Comparison of ENCODE assay signal across 8 mouse cellular contexts in genomic region chr5:125179735-125180629, GRCm38 (mm10). TPM values are rescaled to one million over a fixed set of nuclear protein-coding genes. Genes with fewer than 3 reads are reported as not detected.
DNase-seq lines count a peak whose midpoint lies in the region; ATAC-seq lines count a peak whose summit lies in the region.

No protein-coding gene starts in this region.

- peak overlapping the region; percentile 89 for H3K4me2 ChIP-seq in kidney, embryonic 15.5 days
- H3K4me2 ChIP-seq in lung, embryonic 16.5 days (ENCODE audit: low read depth, low read length) = peak overlapping the region; percentile 83

- peak; percentile 34 for ATAC-seq in kidney, embryonic 15.5 days (replicated peaks; ENCODE audit: low FRiP score)
- peak; percentile 21 for ATAC-seq in lung, embryonic 16.5 days (ENCODE audit: low read depth)

- DNase-seq in layer of hippocampus, adult 11-12 months (ENCODE audit: low spot score) = peak; percentile 77
- DNase-seq in layer of hippocampus, postnatal 25 days (ENCODE audit: extremely low spot score in 1 of 2, low spot score in 1 of 2) = no peak
- DNase-seq in T-cell, adult 2 months (ENCODE audit: low spot score) = peak; percentile 37
- DNase-seq in frontal cortex, postnatal 10 days (ENCODE audit: low spot score in 2 of 2) = peak; percentile 66 to 77
- DNase-seq in right cerebral cortex, postnatal 10 days (ENCODE audit: low spot score in 2 of 2) = peak; percentile 81 to 87
- no peak for DNase-seq in Muller cell, postnatal 12 days (ENCODE audit: inconsistent ontology term)

- H3K4me1 ChIP-seq in kidney, embryonic 15.5 days = peaks cover 57% of the 10 kb centered on the region
- peaks cover 49% of the 10 kb centered on the region for H3K4me1 ChIP-seq in lung, embryonic 16.5 days (replicated peaks; ENCODE audit: control insufficient read depth, insufficient read depth, low read length)

- H3K27ac ChIP-seq in kidney, embryonic 15.5 days = peak overlapping the region; percentile 95
- H3K27ac ChIP-seq in lung, embryonic 16.5 days (ENCODE audit: low read length) = peak overlapping the region; percentile 97

- H3K36me3 ChIP-seq in kidney, embryonic 15.5 days = no peaks in the 10 kb centered on the region
- H3K36me3 ChIP-seq in lung, embryonic 16.5 days (ENCODE audit: control insufficient read depth, insufficient read depth, low read length) = no peaks in the 10 kb centered on the region

- H3K27me3 ChIP-seq in kidney, embryonic 15.5 days = no peaks in the 10 kb centered on the region
- H3K27me3 ChIP-seq in lung, embryonic 16.5 days (ENCODE audit: control insufficient read depth, insufficient read depth, low read depth, low read length) = no peaks in the 10 kb centered on the region

- H3K9ac ChIP-seq in kidney, embryonic 15.5 days = peak overlapping the region; percentile 19; the same call in 1 of the 2 replicates
- peak overlapping the region; percentile 62 for H3K9ac ChIP-seq in lung, embryonic 16.5 days (ENCODE audit: low read length)

- peak overlapping the region; percentile 73 for H3K4me3 ChIP-seq in kidney, embryonic 15.5 days (replicated peaks)
- H3K4me3 ChIP-seq in lung, embryonic 16.5 days (ENCODE audit: low read length) = peak overlapping the region; percentile 62

- WGBS in kidney, embryonic 15.5 days = 3% methylated on average over 23 of the region's 25 CpGs
- 2% methylated on average over 22 of the region's 25 CpGs for WGBS in lung, embryonic 16.5 days

- H3K9me3 ChIP-seq in kidney, embryonic 15.5 days (replicated peaks) = no peaks in the 10 kb centered on the region
- no peaks in the 10 kb centered on the region for H3K9me3 ChIP-seq in lung, embryonic 16.5 days (ENCODE audit: control insufficient read depth, low read length)

RNA-seq across cellular contexts. Expression of gene Ncor2, which starts 1.0 kb away (rescaled TPM):
- 100 to 1,000 TPM; 229 to 297 TPM for total RNA-seq in layer of hippocampus, postnatal 25 days (2021)
- 27.5 and 28.8 TPM in 2 replicates for polyA plus RNA-seq in kidney, embryonic 15.5 days (2015; fragmentation: Nextera tagmentation; extraction: Ambion mirVana)
- polyA plus RNA-seq in lung, embryonic 16.5 days (2015; fragmentation: Nextera tagmentation; extraction: Ambion mirVana) = 20.3 and 27.3 TPM in 2 replicates

Comparison
In these comparisons a context has a peak if more than half of its experiments do, and no peak if none do; other contexts are left out.
1. DNase-seq: peak in layer of hippocampus, adult 11-12 months (single experiment), T-cell, adult 2 months (single experiment), frontal cortex, postnatal 10 days (2 of 2) and right cerebral cortex, postnatal 10 days (2 of 2); none in layer of hippocampus, postnatal 25 days (0 of 2) and Muller cell, postnatal 12 days (single experiment).